Mouse (Mus musculus) midbrain, embryonic 11.5 days (tissue): ENCODE measurements around the gene Sap30. TPM values are rescaled to one million over a fixed set of nuclear protein-coding genes. Genes with fewer than 3 reads are reported as not detected.
"Not testable (repeated sequence)": the region's sequence is repeated elsewhere in the genome, so short reads cannot be mapped to it uniquely, and the experiment has no call there.

ENCODE experiments used
- ATAC-seq: fragments of 200-750 bp; cut with Nextera tagmentation; 2 replicates; pipeline ENCODE4 v1.8.0; 2017; ENCODE audit warnings: moderate TSS enrichment, moderate library complexity; ENCODE audit not compliant: low FRiP score
- DNase-seq: peaks from one replicate; pipeline ENCODE4 v3.0.0; 2015; ENCODE audit warnings: low spot score; ENCODE audit errors: missing footprints
- H3K27ac ChIP-seq: fragments of 300-500 bp; sonication (generic); 2 replicates; pipeline ENCODE4 v1.5.1; 2014; ENCODE audit warnings: low read depth, low read length
- H3K27me3 ChIP-seq: fragments of 300-500 bp; sonication (generic); 2 replicates; pipeline ENCODE4 v1.6.1; 2014; ENCODE audit warnings: mild to moderate bottlenecking, low read length, moderate library complexity, mixed read lengths; ENCODE audit not compliant: control insufficient read depth, insufficient read depth
- H3K36me3 ChIP-seq: fragments of 300-500 bp; sonication (generic); 2 replicates; pipeline ENCODE4 v1.6.1; 2014; ENCODE audit warnings: mild to moderate bottlenecking, low read length, moderate library complexity, mixed read lengths; ENCODE audit not compliant: control insufficient read depth, insufficient read depth
- H3K4me1 ChIP-seq: fragments of 300-500 bp; sonication (generic); 2 replicates; pipeline ENCODE4 v1.6.1; 2014; ENCODE audit warnings: low read length; ENCODE audit not compliant: control insufficient read depth, insufficient read depth
- H3K4me2 ChIP-seq: fragments of 300-500 bp; sonication (generic); 2 replicates; pipeline ENCODE4 v1.6.1; 2014; ENCODE audit warnings: mild to moderate bottlenecking, moderate library complexity
- H3K4me3 ChIP-seq: fragments of 300-500 bp; sonication (generic); 2 replicates; pipeline ENCODE4 v1.5.1; 2014; ENCODE audit warnings: low read depth, low read length
- H3K9ac ChIP-seq: fragments of 300-500 bp; sonication (generic); 2 replicates; pipeline ENCODE4 v1.6.1; 2014; ENCODE audit warnings: low read length
- H3K9me3 ChIP-seq: fragments of 300-500 bp; sonication (generic); 2 replicates; pipeline ENCODE4 v1.6.1; 2016; ENCODE audit warnings: low read length; ENCODE audit not compliant: control insufficient read depth
- WGBS: fragments of 180-500 bp; shearing (Covaris S2); extraction: QIAGEN DNeasy Blood & Tissue Kit; methylation state at CpG from one replicate; pipeline ENCODE4 v1.1.7; 2014; 5-methylcytosine and 5-hydroxymethylcytosine counted together
- polyA plus RNA-seq: library from polyadenylated mRNA; unstranded; fragments of >200 nt; fragmentation: Nextera tagmentation; extraction: Ambion mirVana; gene quantifications from 2 replicates; pipeline ENCODE4 v1.2.1, GENCODE M21; 2014

Gene Sap30
- polyA plus RNA-seq, 1 experiment from 2014 or later: 123 TPM

- H3K27ac ChIP-seq: no peak within 1 kb of the TSS
- ATAC-seq (no peak), DNase-seq (peak; percentile 44)
- H3K4me2 ChIP-seq: no peak within 1 kb of the TSS
- no peak within 1 kb of the TSS for H3K4me3 ChIP-seq
- WGBS: 79% methylated on average over 3 of the region's 3 CpGs
- H3K9me3 ChIP-seq: no peaks in the 10 kb centered on the region
- H3K27me3 ChIP-seq: no peaks in the 10 kb centered on the region
- H3K9ac ChIP-seq: no peak within 1 kb of the TSS
- no peaks in the 10 kb centered on the region for H3K36me3 ChIP-seq
- no peaks in the 10 kb centered on the region for H3K4me1 ChIP-seq
Observed at GRCm38 (mm10) chr8:57455765-57456164, 31.9 kb downstream of the Sap30 start, which contains the start of gene Scrg1. Gene Scrg1, plus strand, starts transcription at chr8:57455923.

- ATAC-seq (no peak), DNase-seq (peak; percentile 53)
- H3K36me3 ChIP-seq: no peaks in the 10 kb centered on the region
- H3K4me3 ChIP-seq: no peak overlapping the region
- no peak overlapping the region for H3K4me2 ChIP-seq
- H3K27me3 ChIP-seq: no peaks in the 10 kb centered on the region
- H3K27ac ChIP-seq: no peak overlapping the region
- no peak overlapping the region for H3K9ac ChIP-seq
- no peaks in the 10 kb centered on the region for H3K9me3 ChIP-seq
- no peaks in the 10 kb centered on the region for H3K4me1 ChIP-seq
- WGBS: 94% methylated on average over 2 of the region's 2 CpGs
Observed at GRCm38 (mm10) chr8:57453361-57453760, 34.3 kb downstream of the Sap30 start.

GRCm38 (mm10) chr8:57451896-57452295, 35.8 kb downstream of the Sap30 start:
- Histone ChIP-seq H3K27me3 (no peaks in the 10 kb centered on the region), H3K4me2 (no peak overlapping the region), H3K27ac (no peak overlapping the region), H3K9me3 (no peaks in the 10 kb centered on the region), H3K4me1 (no peaks in the 10 kb centered on the region), H3K4me3 (no peak overlapping the region), H3K9ac (no peak overlapping the region), H3K36me3 (no peaks in the 10 kb centered on the region)
- DNase-seq: peak; percentile 45
- no peak for ATAC-seq
- 90% methylated on average over 4 of the region's 4 CpGs for WGBS

- DNase-seq (no peak), ATAC-seq (no peak)
- Histone ChIP-seq H3K27me3 (no peaks in the 10 kb centered on the region), H3K27ac (no peak overlapping the region), H3K4me2 (no peak overlapping the region), H3K9ac (no peak overlapping the region), H3K36me3 (no peaks in the 10 kb centered on the region), H3K4me3 (no peak overlapping the region), H3K4me1 (no peaks in the 10 kb centered on the region), H3K9me3 (no peaks in the 10 kb centered on the region)
- WGBS: 79% methylated on average over 7 of the region's 7 CpGs
Observed at GRCm38 (mm10) chr8:57450726-57451125, 36.9 kb downstream of the Sap30 start.

GRCm38 (mm10) chr8:57445901-57446300, 41.8 kb downstream of the Sap30 start:
- not testable (repeated sequence) for ATAC-seq, H3K36me3 ChIP-seq, H3K9ac ChIP-seq, H3K4me1 ChIP-seq, DNase-seq, H3K4me2 ChIP-seq, H3K9me3 ChIP-seq, H3K4me3 ChIP-seq, H3K27ac ChIP-seq, H3K27me3 ChIP-seq
- 96% methylated on average over 4 of the region's 5 CpGs for WGBS

- no peak overlapping the region for H3K9ac ChIP-seq
- no peaks in the 10 kb centered on the region for H3K9me3 ChIP-seq
- H3K4me2 ChIP-seq: no peak overlapping the region
- no peaks in the 10 kb centered on the region for H3K36me3 ChIP-seq
- no peaks in the 10 kb centered on the region for H3K27me3 ChIP-seq
- DNase-seq: no peak
- H3K4me1 ChIP-seq: no peaks in the 10 kb centered on the region
- no peak overlapping the region for H3K27ac ChIP-seq
- H3K4me3 ChIP-seq: no peak overlapping the region
- ATAC-seq: no peak
- 80% methylated on average over 4 of the region's 4 CpGs for WGBS
Observed at GRCm38 (mm10) chr8:57443289-57443688, 44.4 kb downstream of the Sap30 start.

GRCm38 (mm10) chr8:57441556-57441955, 46.1 kb downstream of the Sap30 start:
- no peaks in the 10 kb centered on the region for H3K36me3 ChIP-seq
- no peak overlapping the region for H3K27ac ChIP-seq
- H3K9me3 ChIP-seq: no peaks in the 10 kb centered on the region
- no peak for ATAC-seq
- WGBS: 84% methylated on average over 5 of the region's 5 CpGs
- no peak overlapping the region for H3K9ac ChIP-seq
- no peak overlapping the region for H3K4me2 ChIP-seq
- H3K4me3 ChIP-seq: no peak overlapping the region
- DNase-seq: no peak
- no peaks in the 10 kb centered on the region for H3K27me3 ChIP-seq
- H3K4me1 ChIP-seq: no peaks in the 10 kb centered on the region

DNA sequence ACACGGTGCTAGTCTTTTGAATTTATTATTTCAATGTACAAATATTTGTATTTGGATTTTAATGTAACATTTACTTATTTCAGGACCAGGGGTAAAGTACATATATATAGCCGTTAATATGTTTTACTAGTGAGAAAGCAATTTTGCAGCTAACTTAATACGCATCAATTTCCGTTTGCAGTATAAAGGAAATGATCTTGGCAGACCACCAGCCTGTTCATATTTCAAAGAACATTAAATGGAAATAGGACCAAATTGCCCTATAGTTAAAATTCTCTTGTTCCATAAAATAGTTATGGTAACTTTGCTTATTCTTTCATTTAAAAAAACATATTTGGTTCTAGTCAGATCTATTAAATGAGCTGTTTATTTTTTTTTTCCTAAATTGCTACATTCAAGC, 46.5 kb downstream of the Sap30 start:
- Histone ChIP-seq H3K4me2 (no peak overlapping the region), H3K4me1 (no peaks in the 10 kb centered on the region), H3K9me3 (no peaks in the 10 kb centered on the region), H3K27ac (no peak overlapping the region), H3K4me3 (no peak overlapping the region), H3K27me3 (no peaks in the 10 kb centered on the region), H3K9ac (no peak overlapping the region), H3K36me3 (no peaks in the 10 kb centered on the region)
- 92% methylated on average over 4 of the region's 4 CpGs for WGBS
- ATAC-seq (no peak), DNase-seq (no peak)

GRCm38 (mm10) chr8:57436437-57436796, 51.2 kb downstream of the Sap30 start:
- no peak overlapping the region for H3K27ac ChIP-seq
- H3K4me1 ChIP-seq: no peaks in the 10 kb centered on the region
- H3K9ac ChIP-seq: no peak overlapping the region
- no peaks in the 10 kb centered on the region for H3K36me3 ChIP-seq
- H3K9me3 ChIP-seq: no peaks in the 10 kb centered on the region
- no peaks in the 10 kb centered on the region for H3K27me3 ChIP-seq
- DNase-seq: no peak
- H3K4me3 ChIP-seq: no peak overlapping the region
- ATAC-seq: no peak
- no peak overlapping the region for H3K4me2 ChIP-seq
- 89% methylated on average over 9 of the region's 9 CpGs for WGBS
